In the genomic region with DNA sequence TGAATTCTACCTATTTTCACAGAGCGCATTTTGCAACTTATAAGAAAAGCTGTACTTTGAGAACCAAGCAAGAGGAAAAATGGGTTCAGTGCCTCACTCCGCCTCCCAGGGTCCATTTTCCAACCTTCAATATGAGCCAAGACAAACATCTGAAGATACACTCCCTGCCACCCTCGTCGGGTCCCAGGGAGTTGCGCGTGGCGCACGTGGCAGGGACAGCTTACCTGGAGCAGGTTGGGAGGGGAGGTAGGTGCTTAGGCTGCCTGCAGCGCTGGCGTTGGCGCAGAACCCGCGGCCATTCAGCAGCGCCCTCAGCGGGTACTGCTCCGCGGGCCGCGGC, we compare ENCODE assay signal across 8 mouse cellular contexts. TPM values are rescaled to one million over a fixed set of nuclear protein-coding genes. Genes with fewer than 3 reads are reported as not detected.
DNase-seq lines count a peak whose midpoint lies in the region; ATAC-seq and TF ChIP-seq lines count a peak whose summit lies in the region.

No protein-coding gene starts in this region.

- H3K36me3 ChIP-seq in intestine, embryonic 15.5 days, result no peaks in the 10 kb centered on the region
- H3K36me3 ChIP-seq in neural tube, embryonic 12.5 days, result no peaks in the 10 kb centered on the region

- peak overlapping the region; percentile 96 for H3K4me2 ChIP-seq in intestine, embryonic 15.5 days (replicated peaks)
- H3K4me2 ChIP-seq in neural tube, embryonic 12.5 days (replicated peaks), result peak overlapping the region; percentile 88

- no peak for TF ChIP-seq CTCF in left cerebral cortex, adult 2 months (IDR thresholded peaks at IDR 0.05)
- no peak for TF ChIP-seq CTCF in embryonic fibroblast, embryonic 13.5 days (IDR thresholded peaks at IDR 0.05; ENCODE audit: borderline replicate concordance, insufficient read depth, low read length)

- peak overlapping the region; percentile 70 for H3K27ac ChIP-seq in left cerebral cortex, adult 2 months
- H3K27ac ChIP-seq in embryonic fibroblast, embryonic 13.5 days (ENCODE audit: insufficient read depth, low read length), result no peak overlapping the region
- no peak overlapping the region for H3K27ac ChIP-seq in intestine, embryonic 15.5 days
- H3K27ac ChIP-seq in neural tube, embryonic 12.5 days, result no peak overlapping the region; the same call in 1 of the 2 replicates

- WGBS in intestine, embryonic 15.5 days, result 2% methylated on average over 19 of the region's 19 CpGs
- 2% methylated on average over 19 of the region's 19 CpGs for WGBS in neural tube, embryonic 12.5 days

- no peaks in the 10 kb centered on the region for H3K9me3 ChIP-seq in intestine, embryonic 15.5 days
- no peaks in the 10 kb centered on the region for H3K9me3 ChIP-seq in neural tube, embryonic 12.5 days

- H3K4me1 ChIP-seq in embryonic fibroblast, embryonic 13.5 days (ENCODE audit: control insufficient read depth, insufficient read depth, low read length), result no peaks in the 10 kb centered on the region; the same call in 1 of the 2 replicates
- peaks cover 17% of the 10 kb centered on the region for H3K4me1 ChIP-seq in intestine, embryonic 15.5 days (replicated peaks)
- peaks cover 32% of the 10 kb centered on the region for H3K4me1 ChIP-seq in neural tube, embryonic 12.5 days

- H3K9ac ChIP-seq in intestine, embryonic 15.5 days, result peak overlapping the region; percentile 32; the same call in 1 of the 2 replicates
- peak overlapping the region; percentile 69 for H3K9ac ChIP-seq in neural tube, embryonic 12.5 days

- H3K27me3 ChIP-seq in intestine, embryonic 15.5 days (replicated peaks), result peaks cover 34% of the 10 kb centered on the region
- H3K27me3 ChIP-seq in neural tube, embryonic 12.5 days (replicated peaks), result peaks cover 25% of the 10 kb centered on the region

- no peak for ATAC-seq in intestine, embryonic 15.5 days
- ATAC-seq in neural tube, embryonic 12.5 days (ENCODE audit: low FRiP score, low read depth), result no peak

- no peak for DNase-seq in left cerebral cortex, adult 2 months (ENCODE audit: extremely low spot score in 1 of 2, low spot score in 2 of 2)
- DNase-seq in left cerebral cortex, adult 8-10 months (ENCODE audit: low spot score in 2 of 2), result no peak
- DNase-seq in adrenal gland, postnatal 14 days, result no peak
- DNase-seq in cerebellum, adult 11 months, result no peak
- DNase-seq in embryo, embryonic 11 days, result no peak

- intact Hi-C loops in left cerebral cortex, adult 2 months (cut with DNase I), result loop anchor here (5.0 to 10.0 kb wide), 2 partner anchors 354 to 922 kb away; no protein-coding TSS in a partner anchor

- H3K4me3 ChIP-seq in left cerebral cortex, adult 2 months, result peak overlapping the region; percentile 64
- peak overlapping the region; percentile 37 for H3K4me3 ChIP-seq in embryonic fibroblast, embryonic 13.5 days (ENCODE audit: insufficient read depth, low read length)
- H3K4me3 ChIP-seq in intestine, embryonic 15.5 days (replicated peaks), result peak overlapping the region; percentile 58
- peak overlapping the region; percentile 62 for H3K4me3 ChIP-seq in neural tube, embryonic 12.5 days

- no peak for TF ChIP-seq POLR2A in embryonic fibroblast, embryonic 13.5 days (IDR thresholded peaks at IDR 0.05; ENCODE audit: low read depth, low read length)

RNA-seq across cellular contexts. Expression of a gene that starts 0.6 kb away (rescaled TPM):
- total RNA-seq in left cerebral cortex, adult 2 months (2021), result 1 to 10 TPM; 7.2 to 9.0 TPM
- 1 to 10 TPM; 6.5 to 7.4 (median 6.7) TPM for total RNA-seq in left cerebral cortex, adult 8-10 months (2022)
- polyA plus RNA-seq in embryonic fibroblast, embryonic 13.5 days (2011; ENCODE audit: insufficient read length, low read depth, missing spikeins), result 41.0 and 209 TPM in 2 replicates
- 41.4 and 46.0 TPM in 2 replicates for polyA plus RNA-seq in intestine, embryonic 15.5 days (2015; fragmentation: Nextera tagmentation; extraction: Ambion mirVana)
- 30.5 and 31.4 TPM in 2 replicates for polyA plus RNA-seq in neural tube, embryonic 12.5 days (2016; fragmentation: Nextera tagmentation; extraction: Ambion mirVana)
- 65.5 and 97.6 TPM in 2 replicates for total RNA-seq in adrenal gland, postnatal 14 days (2021)

RNA-seq across cellular contexts. Expression of a gene that starts 15.5 kb away (rescaled TPM):
- not detected for total RNA-seq in left cerebral cortex, adult 2 months (2021)
- not detected for total RNA-seq in left cerebral cortex, adult 8-10 months (2022)
- not detected in 2 replicates for polyA plus RNA-seq in embryonic fibroblast, embryonic 13.5 days (2011; ENCODE audit: insufficient read length, low read depth, missing spikeins)
- polyA plus RNA-seq in intestine, embryonic 15.5 days (2015; fragmentation: Nextera tagmentation; extraction: Ambion mirVana), result 3.2 and 9.4 TPM in 2 replicates
- polyA plus RNA-seq in neural tube, embryonic 12.5 days (2016; fragmentation: Nextera tagmentation; extraction: Ambion mirVana), result 0.26 and 0.46 TPM in 2 replicates
- total RNA-seq in adrenal gland, postnatal 14 days (2021), result 3.5 and 20.9 TPM in 2 replicates

RNA-seq across cellular contexts. Expression of a gene that starts 24.8 kb away (rescaled TPM):
- total RNA-seq in left cerebral cortex, adult 2 months (2021), result not detected
- not detected for total RNA-seq in left cerebral cortex, adult 8-10 months (2022)
- polyA plus RNA-seq in embryonic fibroblast, embryonic 13.5 days (2011; ENCODE audit: insufficient read length, low read depth, missing spikeins), result not detected in 2 replicates
- polyA plus RNA-seq in intestine, embryonic 15.5 days (2015; fragmentation: Nextera tagmentation; extraction: Ambion mirVana), result not detected in 2 replicates
- polyA plus RNA-seq in neural tube, embryonic 12.5 days (2016; fragmentation: Nextera tagmentation; extraction: Ambion mirVana), result not detected in 2 replicates
- total RNA-seq in adrenal gland, postnatal 14 days (2021), result not detected in 2 replicates
